Mouse (Mus musculus): Measurements from ENCODE around the gene Fam189a2.

The Fam189a2 gene

GRCm38 (mm10) chr19:23972881-23973649 is 57.8 kb downstream of the Fam189a2 start:
- peak; percentile 59 for DNase-seq (ENCODE audit: inconsistent ontology term)

DNA sequence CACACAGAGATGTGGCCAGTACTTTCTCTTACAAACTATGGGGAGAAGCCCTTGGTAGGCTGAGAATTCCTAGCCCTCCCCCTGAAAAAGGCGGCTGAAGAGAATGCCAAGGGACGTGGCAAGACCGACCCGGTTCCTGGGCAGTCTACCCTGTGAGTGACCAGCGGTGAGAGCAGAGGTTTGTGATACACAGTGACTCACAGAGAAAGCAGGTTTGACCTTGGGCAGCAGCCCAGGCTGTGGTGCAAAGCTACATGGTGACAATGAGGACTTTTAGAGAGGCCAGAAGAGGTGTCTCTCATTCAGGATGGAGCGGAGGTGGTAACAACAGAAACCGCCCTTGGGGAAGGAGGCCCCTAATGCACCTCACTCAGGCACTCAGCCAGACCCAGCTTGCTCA is 59.4 kb downstream of the Fam189a2 start:
- peak; percentile 51 for DNase-seq (ENCODE audit: inconsistent ontology term)

DNA sequence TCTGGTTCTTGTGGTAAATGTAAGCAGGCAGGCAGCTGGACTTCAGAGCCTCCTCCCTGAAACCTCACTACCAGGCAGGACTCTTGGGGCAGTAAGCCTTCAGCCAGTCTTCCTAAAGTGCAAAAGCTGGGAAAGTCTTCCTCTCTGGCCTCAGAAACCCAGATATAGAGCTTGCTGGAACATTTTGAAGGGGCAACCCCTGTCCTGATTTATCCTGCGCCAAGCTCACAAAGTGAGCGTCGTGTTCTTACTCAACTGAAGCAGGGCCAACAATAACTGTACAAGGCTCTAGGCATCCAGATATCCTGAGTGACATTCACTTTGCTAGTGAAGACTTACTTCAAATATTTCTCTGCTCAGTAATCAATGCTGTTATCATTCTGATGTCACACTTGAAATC is 60.4 kb downstream of the Fam189a2 start:
- DNase-seq (ENCODE audit: inconsistent ontology term): no peak

DNA sequence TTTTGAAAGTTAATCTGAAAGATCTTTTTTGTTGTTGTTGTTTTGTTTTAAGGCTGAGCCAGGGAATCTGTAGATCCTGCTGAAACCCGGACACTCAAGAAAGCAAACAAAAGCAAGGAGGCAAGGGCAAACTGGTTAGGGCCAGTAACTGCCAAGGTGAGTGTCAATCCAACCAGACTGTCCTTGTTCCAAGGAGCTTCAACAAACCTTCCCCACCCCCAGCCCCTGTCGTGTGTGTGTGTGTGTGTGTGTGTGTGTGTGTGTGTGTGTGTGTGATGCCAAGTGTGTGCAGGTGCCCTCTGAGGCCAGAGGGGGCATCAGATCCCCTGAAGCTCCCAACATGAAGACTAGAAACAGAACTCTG is 62.0 kb downstream of the Fam189a2 start:
- no peak for DNase-seq (ENCODE audit: inconsistent ontology term)

DNA sequence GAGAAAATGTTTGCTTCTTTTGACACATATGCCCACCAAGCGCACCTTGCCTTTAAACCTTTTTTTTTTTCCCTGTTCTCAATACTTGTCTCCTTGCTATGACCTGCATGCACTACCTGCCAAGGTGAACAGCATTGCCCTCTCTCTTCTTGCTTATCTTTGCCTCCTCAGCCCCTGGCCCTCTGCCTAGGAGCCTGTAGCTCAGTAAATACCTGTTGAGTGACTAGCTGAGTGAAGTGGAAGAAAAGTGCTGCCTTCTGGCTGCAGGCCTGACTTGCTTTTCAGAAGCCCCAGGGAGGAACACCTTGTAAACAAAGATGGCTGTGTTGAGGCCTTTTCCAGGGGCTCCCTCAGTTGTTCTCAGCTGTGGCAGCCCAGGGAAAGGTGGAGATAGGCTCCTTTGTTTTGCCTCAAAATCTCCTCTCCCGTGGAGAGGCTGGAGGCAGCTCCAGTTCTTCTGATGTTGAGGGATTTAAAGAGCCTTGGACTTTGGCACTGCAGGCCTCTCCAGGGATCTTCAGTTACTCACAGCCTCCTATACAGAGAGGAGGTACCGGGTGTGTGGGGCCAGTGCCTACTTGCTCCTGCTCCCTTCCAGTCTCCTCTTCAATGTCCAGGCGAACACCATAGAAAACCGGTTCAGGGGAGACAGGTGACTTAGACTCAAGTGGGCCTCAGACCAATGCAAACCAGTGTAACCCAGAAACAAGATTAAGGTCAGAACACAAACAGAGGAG is 62.5 kb downstream of the Fam189a2 start:
- no peak for DNase-seq (ENCODE audit: inconsistent ontology term)

DNA sequence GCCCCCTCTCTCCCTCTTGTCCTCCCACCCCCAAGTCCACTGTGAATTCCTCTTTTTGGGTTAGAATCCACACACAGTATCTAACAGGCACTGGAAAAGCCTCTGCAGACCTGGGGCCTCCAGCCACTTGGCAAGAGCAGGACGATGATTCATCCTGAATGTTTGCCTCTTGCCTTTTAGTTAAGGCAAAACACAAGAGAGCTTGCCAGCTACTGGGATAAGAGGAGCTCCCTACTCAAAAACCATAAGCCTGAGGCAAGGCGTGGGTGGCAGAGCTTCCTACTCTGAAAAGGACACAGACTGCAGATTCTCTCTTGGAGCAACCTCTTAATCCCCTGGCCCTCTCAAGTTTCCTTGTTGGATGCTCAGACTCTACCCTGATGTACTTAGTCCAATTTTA is 63.7 kb downstream of the Fam189a2 start:
- peak; percentile 87 for DNase-seq (ENCODE audit: inconsistent ontology term)

DNA sequence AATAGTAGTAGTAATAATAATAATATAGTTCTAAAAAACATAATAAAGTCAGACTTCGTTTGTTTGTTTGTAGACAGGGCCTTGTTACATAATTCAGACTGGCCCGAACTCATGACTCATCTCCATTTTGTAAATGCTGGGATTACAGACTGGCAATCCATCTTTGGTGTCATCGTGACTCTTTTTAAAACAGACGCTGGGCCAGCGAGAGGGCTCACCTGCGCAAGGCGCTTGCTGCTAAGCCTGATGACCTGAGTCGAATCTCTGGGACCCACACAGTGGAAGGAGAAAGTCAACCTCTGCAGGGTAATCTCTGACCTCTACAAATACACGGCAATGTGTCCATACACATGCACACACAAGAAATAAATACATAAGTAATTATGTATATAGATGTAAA is 64.4 kb downstream of the Fam189a2 start:
- DNase-seq (ENCODE audit: inconsistent ontology term): no peak

DNA sequence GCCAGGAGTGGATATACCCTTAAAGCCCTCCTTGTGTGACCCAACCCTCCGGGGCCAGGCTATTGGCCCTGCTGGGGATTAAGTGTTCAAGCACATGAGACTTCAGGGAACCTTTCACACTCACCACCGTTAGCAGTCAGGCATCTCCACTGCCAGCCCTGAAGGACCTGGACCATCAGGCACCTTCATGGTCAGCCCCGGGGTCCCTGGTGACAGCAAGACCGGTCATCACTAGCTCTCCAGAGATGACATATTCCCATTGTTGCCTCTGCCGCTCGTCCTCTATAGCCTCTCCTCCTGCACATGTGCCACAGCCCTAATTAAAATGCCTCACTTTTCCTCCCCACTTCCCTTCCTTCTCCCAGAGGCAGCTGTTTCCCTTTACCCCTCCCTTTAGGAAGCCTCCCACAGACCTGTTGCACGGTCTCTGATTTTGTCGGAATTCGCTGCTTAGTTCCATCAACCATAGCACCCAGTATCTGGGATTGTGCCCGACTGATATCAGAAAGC is 66.4 kb downstream of the Fam189a2 start:
- DNase-seq (ENCODE audit: inconsistent ontology term): no peak

DNA sequence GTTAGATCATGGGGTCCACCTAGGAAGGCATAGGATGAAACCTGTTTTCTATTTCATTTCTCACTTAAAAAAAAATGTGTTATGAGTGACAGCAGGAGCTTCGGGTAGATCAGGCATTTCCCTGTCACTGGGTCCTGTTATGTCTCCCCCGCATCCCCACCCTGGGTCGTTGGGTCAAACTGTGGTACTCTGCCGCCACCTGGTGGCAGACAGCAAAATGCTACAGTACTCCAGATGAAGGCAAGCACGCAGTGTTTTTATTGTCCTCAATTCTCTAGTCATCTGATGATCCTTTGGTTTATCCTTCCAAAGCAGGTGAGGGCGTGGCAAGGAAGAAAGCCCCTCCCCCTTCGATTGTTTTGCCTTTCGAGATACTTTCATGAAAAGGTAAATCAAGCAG is 69.3 kb downstream of the Fam189a2 start:
- peak; percentile 71 for DNase-seq (ENCODE audit: inconsistent ontology term)

DNA sequence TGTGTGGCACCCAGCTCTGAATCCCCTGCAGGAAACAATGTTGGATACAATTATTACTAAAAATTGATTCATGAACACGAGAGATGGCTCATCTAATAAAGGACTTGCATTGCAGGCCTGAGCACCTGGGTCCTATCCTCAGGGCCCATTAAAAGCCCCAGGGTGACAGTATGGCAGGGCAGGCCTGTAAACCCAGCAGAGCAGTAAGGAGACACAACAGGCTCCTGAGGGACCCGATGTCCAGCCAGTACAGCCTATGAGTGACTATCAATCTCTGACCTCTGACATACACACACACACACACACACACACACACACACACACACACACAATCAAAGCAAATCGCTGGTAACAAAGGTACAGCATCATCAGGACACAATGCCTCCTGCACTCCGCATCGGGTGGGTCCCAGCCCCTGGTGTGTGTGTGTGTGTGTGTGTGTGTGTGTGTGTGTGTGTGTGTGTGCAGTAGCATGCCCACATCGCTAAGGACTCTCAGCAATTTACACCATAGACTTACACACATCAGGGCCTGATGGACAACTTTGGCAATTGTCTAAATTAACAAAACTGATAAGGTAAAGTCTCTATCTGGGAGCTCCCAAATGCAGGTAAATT is 69.9 kb downstream of the Fam189a2 start:
- DNase-seq (ENCODE audit: inconsistent ontology term): peak; percentile 41

- peak; percentile 29 for DNase-seq (ENCODE audit: inconsistent ontology term)
Observed at GRCm38 (mm10) chr19:23960275-23960674, 70.5 kb downstream of the Fam189a2 start.

GRCm38 (mm10) chr19:23959870-23960269 is 70.9 kb downstream of the Fam189a2 start:
- peak; percentile 60 for DNase-seq (ENCODE audit: inconsistent ontology term)

DNA sequence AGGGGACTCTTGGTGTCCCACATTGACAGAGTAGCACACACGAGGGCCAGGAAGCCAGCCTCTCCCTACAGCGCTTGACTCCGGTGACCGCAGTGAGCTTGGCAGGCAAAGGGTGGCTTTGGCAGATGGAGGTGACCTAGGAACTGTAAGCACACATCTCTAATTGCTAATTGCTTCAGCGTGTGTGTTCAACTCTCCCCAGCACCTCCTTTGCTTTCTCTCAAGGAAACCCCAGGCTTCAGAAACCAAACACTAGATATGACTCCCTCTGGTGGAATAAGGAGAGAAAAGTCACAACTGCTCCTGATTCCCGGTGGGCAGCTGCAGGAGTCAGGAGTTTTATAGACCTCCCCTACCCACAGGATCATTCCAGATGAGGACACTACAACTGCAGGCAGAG is 71.9 kb downstream of the Fam189a2 start:
- DNase-seq (ENCODE audit: inconsistent ontology term): peak; percentile 11

DNA sequence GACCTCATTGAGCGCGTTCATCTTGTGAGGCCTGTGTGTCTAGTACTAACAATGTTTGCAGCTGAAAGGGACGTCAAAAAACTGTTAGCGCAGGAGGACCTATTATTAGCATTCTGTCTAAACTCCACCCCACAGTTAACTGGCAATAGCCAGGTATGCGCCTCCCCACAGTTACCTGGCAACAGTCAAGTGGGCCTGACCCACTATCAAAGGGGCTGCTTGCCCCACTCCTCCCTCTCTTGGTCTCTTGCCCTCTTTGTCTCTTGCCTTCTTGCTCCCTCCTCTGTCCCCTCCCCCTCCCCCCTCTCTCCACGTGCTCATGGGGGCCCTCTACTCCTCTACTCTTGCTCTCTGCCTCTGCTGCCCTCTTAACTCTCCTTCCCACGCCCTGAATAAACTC is 73.3 kb downstream of the Fam189a2 start:
- DNase-seq (ENCODE audit: inconsistent ontology term): no peak

DNA sequence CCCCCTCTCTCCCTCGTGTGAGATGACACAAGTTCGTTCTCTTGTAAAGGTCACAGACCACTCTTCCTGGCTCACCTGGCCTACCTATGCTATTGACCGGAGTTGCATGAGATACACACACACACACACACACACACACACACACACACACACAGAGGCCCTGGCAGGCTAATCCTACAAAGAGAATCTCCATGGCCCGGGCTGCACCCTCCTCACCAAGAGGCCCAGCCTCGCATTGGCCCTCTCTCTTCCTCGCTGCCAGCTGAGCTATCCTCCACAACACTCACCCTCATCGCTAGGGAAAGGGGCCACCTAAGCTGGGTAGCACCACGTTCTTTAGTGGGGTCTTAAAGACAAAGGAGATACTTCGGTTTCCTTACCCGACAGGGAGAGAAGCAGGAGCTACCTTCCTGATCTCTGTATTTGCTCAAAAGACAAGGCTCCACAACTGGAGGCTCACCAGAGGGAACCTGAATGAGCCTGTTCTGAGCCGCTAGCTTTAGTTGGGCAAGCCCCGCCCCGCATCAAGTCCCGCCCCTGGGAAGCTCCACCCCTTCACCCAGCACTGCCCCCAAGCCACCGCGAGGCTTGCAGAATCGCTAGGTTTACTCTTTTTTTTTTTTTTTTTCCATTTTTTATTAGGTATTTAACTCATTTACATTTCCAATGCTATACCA is 74.4 kb downstream of the Fam189a2 start:
- DNase-seq (ENCODE audit: inconsistent ontology term): no peak

- no peak for DNase-seq (ENCODE audit: inconsistent ontology term)
Observed at GRCm38 (mm10) chr19:23955461-23955860, 75.4 kb downstream of the Fam189a2 start.

GRCm38 (mm10) chr19:23948301-23949000 is 82.4 kb downstream of the Fam189a2 start:
- DNase-seq (ENCODE audit: inconsistent ontology term): peak; percentile 7

DNA sequence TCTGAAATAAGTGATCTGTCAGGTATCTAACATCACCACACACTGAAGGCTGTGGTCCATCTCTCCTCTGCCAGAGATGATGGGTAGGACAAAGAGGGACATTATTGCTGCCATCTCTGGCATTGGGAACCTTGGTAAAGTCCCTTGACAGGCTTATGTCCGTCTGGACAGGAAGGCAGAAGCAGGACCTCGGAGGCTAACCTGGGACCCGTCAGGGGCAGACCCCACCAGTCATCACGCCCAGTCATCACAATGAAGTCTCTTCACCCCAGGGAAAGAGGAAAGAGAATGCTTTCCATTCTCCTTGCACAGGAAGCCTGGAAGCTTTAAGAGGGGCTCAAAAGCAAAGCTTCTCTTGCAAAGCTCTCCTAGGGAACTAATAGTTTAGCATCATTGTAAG is 82.9 kb downstream of the Fam189a2 start:
- DNase-seq (ENCODE audit: inconsistent ontology term): no peak

- DNase-seq (ENCODE audit: inconsistent ontology term): no peak
Observed at GRCm38 (mm10) chr19:23946751-23947150, 84.1 kb downstream of the Fam189a2 start.

- DNase-seq (ENCODE audit: inconsistent ontology term): no peak
Observed at GRCm38 (mm10) chr19:23946026-23946685, 84.7 kb downstream of the Fam189a2 start.

DNA sequence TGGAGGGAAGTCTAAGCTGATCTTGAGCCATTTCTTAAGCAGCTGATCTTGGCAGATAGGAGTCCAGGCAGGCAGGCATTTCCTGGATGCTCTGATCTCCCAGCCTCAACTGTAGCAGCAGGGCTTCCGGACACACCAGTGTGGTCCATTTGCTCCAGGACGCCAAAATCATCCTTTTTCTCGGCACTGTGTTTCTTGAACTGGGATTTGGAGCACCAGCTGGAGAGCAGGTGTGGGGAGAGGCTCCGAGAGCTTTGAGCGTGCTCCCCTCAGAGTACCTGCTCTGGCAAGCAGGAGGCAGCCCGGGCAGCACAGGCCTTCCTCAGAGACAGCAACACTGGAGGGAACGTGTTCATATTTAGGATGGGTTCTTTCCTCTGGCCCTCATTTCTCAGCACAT is 87.9 kb downstream of the Fam189a2 start:
- no peak for DNase-seq (ENCODE audit: inconsistent ontology term)
